Mouse (Mus musculus) midbrain, embryonic 14.5 days (tissue): ENCODE results near the gene Arsk. TPM values are rescaled to one million over a fixed set of nuclear protein-coding genes. Genes with fewer than 3 reads are reported as not detected.
A peak's percentile ranks its signal among the peaks of the same experiment; 100 is the strongest.

Source experiments
- ATAC-seq: fragments of 200-750 bp; cut with Nextera tagmentation; 2 replicates; pipeline ENCODE4 v1.8.0; 2017; ENCODE audit warnings: moderate number of reproducible peaks, moderate library complexity; ENCODE audit not compliant: low FRiP score, low TSS enrichment
- DNase-seq: peaks from one replicate; pipeline ENCODE4 v3.0.0-alpha.2; 2015
- H3K27ac ChIP-seq: fragments of 300-500 bp; sonication (generic); replicated peaks from 2 replicates; pipeline ENCODE4 v1.5.1; 2014; ENCODE audit warnings: mild to moderate bottlenecking, low read depth, low read length, moderate library complexity
- H3K27me3 ChIP-seq: fragments of 300-500 bp; sonication (generic); 2 replicates; pipeline ENCODE4 v1.6.1; 2014; ENCODE audit warnings: low read length, control low read depth, mixed read lengths; ENCODE audit not compliant: control insufficient read depth, insufficient read depth
- H3K36me3 ChIP-seq: fragments of 300-500 bp; sonication (generic); 2 replicates; pipeline ENCODE4 v1.6.1; 2014; ENCODE audit warnings: low read length, control low read depth; ENCODE audit not compliant: control insufficient read depth, insufficient read depth
- H3K4me1 ChIP-seq: fragments of 300-500 bp; sonication (generic); 2 replicates; pipeline ENCODE4 v1.6.1; 2014; ENCODE audit warnings: mild to moderate bottlenecking, antibody characterized with exemption, low read length, control low read depth; ENCODE audit not compliant: control insufficient read depth, insufficient read depth
- H3K4me2 ChIP-seq: fragments of 300-500 bp; sonication (generic); 2 replicates; pipeline ENCODE4 v1.6.1; 2014; ENCODE audit warnings: mild to moderate bottlenecking, low read length, moderate library complexity
- H3K4me3 ChIP-seq: fragments of 300-500 bp; sonication (generic); replicated peaks from 2 replicates; pipeline ENCODE4 v1.5.1; 2014; ENCODE audit warnings: low read depth, low read length
- H3K9ac ChIP-seq: fragments of 300-500 bp; sonication (generic); replicated peaks from 2 replicates; pipeline ENCODE4 v1.6.1; 2014; ENCODE audit warnings: mild to moderate bottlenecking, low read length, moderate library complexity
- H3K9me3 ChIP-seq: fragments of 300-500 bp; sonication (generic); 2 replicates; pipeline ENCODE4 v1.6.1; 2016; ENCODE audit warnings: low read length, control low read depth, mixed read lengths; ENCODE audit not compliant: control insufficient read depth
- WGBS: fragments of 180-500 bp; shearing (Covaris S2); extraction: QIAGEN DNeasy Blood & Tissue Kit; methylation state at CpG from one replicate; pipeline ENCODE4 v1.1.7; 2014; 5-methylcytosine and 5-hydroxymethylcytosine counted together
- polyA plus RNA-seq: library from polyadenylated mRNA; unstranded; fragments of >200 nt; fragmentation: Nextera tagmentation; extraction: Ambion mirVana; gene quantifications from 2 replicates; pipeline ENCODE4 v1.2.1, GENCODE M21; 2014

Gene Arsk
- polyA plus RNA-seq, 1 experiment from 2014 or later, result 4.8 TPM

- DNase-seq (peak; percentile 13), ATAC-seq (no peak)
- Histone ChIP-seq H3K4me2 (peak overlapping the region; percentile 77), H3K27me3 (no peaks in the 10 kb centered on the region), H3K9me3 (no peaks in the 10 kb centered on the region), H3K36me3 (no peaks in the 10 kb centered on the region), H3K27ac (peak overlapping the region; percentile 95), H3K4me1 (peaks cover 7% of the 10 kb centered on the region; the same call in 1 of the 2 replicates), H3K9ac (peak overlapping the region; percentile 93), H3K4me3 (peak overlapping the region; percentile 78)
- 77% methylated on average over 4 of the region's 4 CpGs for WGBS
Measured at GRCm38 (mm10) chr13:76017465-76017864, 81.0 kb downstream of the Arsk start.

GRCm38 (mm10) chr13:76014511-76014910 lies 83.9 kb downstream of the Arsk start:
- 90% methylated on average over 2 of the region's 2 CpGs for WGBS

More at GRCm38 (mm10) chr13:76014511-76014910, 83.9 kb downstream of the Arsk start:
- no peak for DNase-seq
- Histone ChIP-seq H3K9me3 (no peaks in the 10 kb centered on the region), H3K4me3 (no peak overlapping the region), H3K4me2 (no peak overlapping the region), H3K27me3 (no peaks in the 10 kb centered on the region), H3K9ac (no peak overlapping the region), H3K4me1 (peaks cover 7% of the 10 kb centered on the region; the same call in 1 of the 2 replicates), H3K36me3 (no peaks in the 10 kb centered on the region), H3K27ac (no peak overlapping the region)
- no peak for ATAC-seq

Other genes starting within 250 kb of the Arsk start
- 28.4 and 40.6 TPM in 2 replicates for gene Rhobtb3, start 154.7 kb downstream of the Arsk start, polyA plus RNA-seq
- gene Spata9, start 131.5 kb downstream of the Arsk start, polyA plus RNA-seq, result 3.5 TPM in 2 replicates
- 19.6 and 24.1 TPM in 2 replicates for gene Rfesd, start 79.9 kb downstream of the Arsk start, polyA plus RNA-seq
- 1.2 and 2.2 TPM in 2 replicates for gene Gpr150, start 41.7 kb downstream of the Arsk start, polyA plus RNA-seq
- 12.3 and 16.1 TPM in 2 replicates for gene Ttc37, start 74 bp upstream of the Arsk start, polyA plus RNA-seq
- 0.16 and 0.30 TPM in 2 replicates for gene Fam81b, start 206.4 kb upstream of the Arsk start, polyA plus RNA-seq